Mouse (Mus musculus): ENCODE measurements at regions not wholly inside any gene's neighbourhood (a gene's known extent, or its start where the extent isn't known, plus 50 kb on each side); places are given as distances from the start of the nearest gene placed in this dataset.

DNA sequence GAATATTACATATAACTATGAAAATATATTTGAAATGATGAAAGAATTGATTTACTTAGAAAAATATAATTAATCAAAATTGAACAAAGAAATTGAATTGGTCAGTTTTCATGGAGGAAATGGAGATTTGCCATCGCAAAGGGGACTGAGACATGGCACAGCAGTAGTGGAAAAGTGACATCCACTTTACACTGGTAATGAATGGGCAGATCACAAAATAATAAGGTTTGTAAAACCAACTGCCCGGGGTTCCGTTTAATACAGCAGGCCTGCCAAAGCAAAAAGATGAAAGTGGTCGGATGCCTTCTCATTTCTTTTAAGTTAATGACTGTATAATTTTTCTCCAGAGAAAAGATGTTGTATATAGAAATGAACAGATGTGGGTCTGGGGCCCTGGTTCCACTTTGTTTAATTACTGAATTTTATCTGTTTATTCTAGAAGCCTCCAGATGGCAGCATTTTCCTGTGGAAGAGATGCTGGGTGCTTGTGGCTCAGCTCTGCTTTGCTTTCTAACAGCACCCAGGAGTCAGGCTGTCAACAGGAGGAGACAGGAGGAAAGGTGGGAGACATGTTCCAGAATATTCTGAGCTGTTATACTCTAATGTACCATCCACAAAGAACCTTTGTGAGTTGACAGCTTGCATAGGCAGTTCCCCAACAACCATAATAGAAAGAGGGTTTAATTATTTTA, 75.6 kb upstream of the Fbxl17 start:
- peak; percentile 31 for DNase-seq (ENCODE audit: low read depth)

DNA sequence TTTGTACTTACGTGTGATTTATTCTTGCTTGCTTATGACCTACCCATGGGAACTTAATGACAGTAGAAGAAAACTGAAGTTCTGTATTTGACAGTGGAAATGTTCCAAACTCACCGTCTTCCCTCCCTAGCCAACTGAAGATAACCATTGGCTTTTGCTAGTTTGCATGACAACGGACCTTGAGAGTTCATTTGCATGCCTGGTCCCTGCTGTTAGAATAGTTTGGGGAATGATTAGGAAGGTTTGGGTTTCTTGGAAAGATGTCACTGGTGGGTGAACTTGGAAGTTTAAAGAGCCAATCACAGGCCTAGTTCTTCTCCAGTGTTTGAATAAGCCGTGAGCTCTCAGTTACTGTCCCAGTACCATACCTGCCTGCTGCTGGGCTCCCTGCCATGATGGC, 83.1 kb upstream of the Fbxl17 start:
- DNase-seq (ENCODE audit: low read depth), result no peak

DNA sequence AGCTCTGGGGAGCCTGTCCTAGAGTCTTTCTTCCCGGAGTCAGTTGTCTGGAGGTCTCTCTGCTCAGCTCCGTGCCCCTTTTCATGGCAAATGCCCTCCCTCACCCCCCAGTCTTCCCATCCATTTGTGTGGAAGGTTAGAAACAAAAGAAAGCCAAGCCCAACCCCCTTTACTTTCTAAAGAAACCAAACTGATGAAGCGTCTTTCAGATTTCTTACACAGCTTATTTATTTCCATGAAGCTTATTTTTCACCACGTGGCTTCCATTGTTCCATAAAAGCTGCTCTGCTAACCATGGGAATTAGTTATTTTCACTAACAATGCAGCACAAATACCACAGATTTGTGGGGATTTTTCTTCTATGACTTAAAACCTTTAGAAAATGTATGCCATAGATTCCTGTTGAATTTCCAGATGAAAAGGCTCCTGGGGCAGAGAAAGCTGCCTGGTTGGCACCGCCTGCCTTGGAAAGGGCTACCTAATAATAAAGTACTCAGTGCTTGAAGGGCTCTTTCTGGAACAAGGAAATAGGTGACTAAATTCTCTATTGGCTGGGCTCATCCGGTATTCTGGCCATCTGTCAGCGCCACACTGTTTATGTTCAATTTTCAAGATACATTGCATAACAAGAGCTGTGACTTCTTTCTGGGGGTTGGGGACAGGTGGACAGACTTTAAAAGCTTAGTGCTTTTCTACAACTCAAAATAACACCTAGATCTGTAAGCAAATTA, 107.4 kb upstream of the Fbxl17 start:
- DNase-seq (ENCODE audit: low read depth), result no peak

DNA sequence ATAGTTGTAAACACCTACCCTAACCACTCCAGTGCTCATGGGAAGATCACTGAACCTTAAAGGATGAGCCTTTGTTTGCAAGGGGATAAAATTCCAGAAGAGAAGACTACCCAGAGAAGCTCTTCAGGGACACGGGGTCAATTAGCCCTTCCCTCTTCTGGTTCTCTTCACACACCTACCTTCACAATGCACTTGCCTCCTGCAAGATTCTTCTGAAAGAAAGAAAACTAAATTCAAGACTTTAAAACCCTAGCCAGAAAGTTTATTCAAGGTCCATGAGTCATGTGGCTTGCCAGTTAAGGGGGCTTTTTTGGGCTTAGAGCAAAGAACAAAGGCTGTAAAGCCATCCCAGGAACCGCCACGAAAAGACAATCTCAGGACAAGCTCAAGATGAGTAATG, 122.9 kb upstream of the Fbxl17 start:
- no peak for DNase-seq (ENCODE audit: low read depth)

DNA sequence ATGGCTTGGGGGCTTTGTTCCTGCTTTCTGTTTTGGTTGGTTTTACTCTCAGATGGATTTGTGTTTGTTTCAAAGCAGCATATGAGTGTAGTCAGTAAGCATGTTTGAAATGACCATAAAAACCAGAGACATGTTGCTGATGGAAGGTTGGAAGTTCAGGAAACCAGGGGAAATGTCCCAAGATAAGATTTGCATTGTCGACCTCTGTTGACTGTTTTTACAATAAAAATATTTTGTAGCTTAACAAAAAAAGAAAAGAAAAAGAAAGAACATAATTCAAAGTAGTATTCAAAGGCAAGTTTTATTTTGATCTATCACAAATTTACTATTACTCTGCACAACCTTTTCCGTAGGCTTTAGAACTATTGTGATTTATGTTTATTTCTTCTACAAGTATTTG, 137.8 kb upstream of the Fbxl17 start:
- DNase-seq (ENCODE audit: low read depth), result no peak

DNA sequence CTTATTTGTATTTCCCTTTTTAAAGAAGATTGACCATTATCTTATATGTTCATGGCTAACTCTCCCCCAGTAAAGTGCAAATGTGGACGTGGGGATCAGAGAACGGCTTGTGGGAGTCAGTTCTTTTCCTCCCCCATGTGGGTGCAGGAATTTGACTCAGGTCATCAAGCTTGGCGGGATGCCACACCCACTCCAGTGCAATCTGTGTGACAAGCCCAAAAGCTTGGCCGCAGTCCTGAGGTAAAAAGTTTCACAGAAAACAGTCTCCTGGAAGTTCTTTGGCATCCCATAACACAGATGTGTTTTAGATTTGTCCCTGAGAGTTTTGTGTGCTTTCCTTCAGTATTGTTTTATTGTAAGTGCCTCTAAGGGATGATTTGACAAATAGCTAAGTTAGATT, 144.6 kb upstream of the Fbxl17 start:
- DNase-seq (ENCODE audit: low read depth), result no peak

DNA sequence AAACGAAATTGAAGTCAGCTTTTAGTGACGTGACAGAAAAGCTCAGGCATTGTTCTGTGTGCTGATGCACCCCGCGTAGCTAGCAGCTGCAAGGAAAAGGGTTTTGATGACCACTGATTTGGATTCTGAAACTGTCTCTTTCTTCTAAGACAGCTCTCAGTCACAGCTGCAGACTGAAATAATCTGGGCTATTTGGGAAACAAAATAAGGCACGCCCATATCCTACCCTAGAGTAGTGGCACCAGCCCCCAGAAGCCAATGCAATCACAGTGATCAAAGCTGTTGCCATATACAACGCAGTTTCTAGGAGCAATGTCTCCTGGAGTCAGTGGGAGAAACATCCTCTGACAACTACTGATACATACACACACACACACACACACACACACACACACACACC, 157.9 kb upstream of the Fbxl17 start:
- DNase-seq (ENCODE audit: low read depth), result no peak

DNA sequence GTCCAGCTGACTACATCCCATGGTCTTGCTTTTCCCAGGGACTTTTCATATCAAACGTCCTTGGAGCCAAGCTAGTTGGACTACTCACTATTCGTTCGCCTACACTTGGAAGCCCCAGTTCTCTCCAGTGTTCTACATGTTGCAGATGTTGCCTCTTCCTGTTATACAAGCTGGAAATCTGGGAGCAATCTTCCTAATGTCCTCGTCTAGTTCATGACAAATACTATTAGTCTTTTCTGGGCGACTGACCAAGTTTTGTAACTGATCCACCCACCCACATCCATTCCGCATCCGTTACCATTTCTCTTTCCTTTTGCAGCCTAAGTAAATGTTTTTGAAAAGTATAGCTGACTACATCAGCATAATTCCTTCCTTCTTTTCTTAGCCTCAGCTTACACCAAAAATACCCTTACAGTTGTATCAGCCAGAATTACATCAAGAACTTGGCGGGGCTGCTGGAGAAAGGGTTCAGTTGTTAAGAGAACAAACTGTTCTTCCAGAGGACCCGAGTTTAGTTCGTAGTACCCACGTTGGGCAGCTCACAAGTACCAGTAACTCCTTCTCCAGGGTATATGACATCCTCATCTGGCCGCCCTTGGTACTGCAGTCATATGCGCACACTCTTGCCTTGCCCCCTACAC, 161.1 kb upstream of the Fbxl17 start:
- DNase-seq (ENCODE audit: low read depth), result peak; percentile 93

DNA sequence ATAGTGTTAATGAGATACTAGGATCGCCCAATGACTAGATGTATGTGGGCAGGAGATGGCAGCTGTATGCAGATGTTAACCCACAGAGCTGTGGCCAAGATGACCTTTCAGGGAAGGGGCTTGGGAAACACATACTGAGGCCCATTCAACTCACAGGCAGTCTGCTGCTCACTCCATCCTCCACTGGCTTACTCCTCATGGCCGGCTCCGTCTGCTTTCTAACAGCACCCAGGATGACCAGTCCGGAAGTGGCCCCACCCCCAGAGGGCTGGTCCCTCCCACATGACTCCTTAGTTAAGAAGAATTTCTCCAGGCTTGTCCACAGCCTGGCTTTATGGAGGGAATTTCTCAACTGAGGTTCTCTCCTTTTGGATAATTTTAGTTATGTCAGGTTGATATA, 161.8 kb upstream of the Fbxl17 start:
- DNase-seq (ENCODE audit: low read depth), result no peak

DNA sequence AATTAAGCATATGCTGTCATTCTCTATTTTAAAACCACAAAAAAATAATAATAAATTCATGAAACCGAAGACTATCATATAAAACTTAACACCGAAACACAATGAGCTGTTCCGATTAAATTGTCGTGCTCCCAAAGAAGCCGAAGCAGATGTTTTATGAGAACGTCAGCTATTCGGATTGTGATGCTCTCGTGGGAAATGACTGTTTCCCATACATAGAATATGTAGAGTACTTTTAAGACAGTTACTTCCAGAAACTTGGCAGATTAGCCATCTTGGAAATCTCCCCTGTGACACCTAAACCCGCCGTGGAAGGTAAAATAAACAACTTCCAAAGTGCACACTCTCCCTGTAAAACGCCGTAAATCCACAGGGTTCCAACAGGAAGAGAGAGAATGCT, 162.4 kb upstream of the Fbxl17 start:
- no peak for DNase-seq (ENCODE audit: low read depth)

DNA sequence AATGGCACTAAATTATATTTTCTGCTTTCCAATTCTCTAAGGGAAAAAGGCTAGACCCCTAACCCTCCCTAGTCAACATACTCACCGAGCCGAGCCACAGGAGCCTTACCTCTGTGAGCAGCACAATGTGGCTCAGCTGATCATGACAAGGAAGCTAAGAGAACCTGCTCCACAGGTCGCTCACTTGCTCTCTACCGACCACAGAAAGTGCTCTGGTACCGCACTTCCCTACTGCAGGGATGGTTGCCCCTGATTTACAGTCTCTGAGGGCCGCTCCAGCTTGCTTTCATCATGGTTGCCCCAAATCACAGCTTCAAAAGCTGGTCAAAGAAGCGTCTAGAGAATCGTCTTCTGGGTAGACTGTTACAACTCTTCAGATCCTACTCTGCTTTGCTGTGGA, 177.0 kb upstream of the Fbxl17 start:
- no peak for DNase-seq (ENCODE audit: low read depth)

DNA sequence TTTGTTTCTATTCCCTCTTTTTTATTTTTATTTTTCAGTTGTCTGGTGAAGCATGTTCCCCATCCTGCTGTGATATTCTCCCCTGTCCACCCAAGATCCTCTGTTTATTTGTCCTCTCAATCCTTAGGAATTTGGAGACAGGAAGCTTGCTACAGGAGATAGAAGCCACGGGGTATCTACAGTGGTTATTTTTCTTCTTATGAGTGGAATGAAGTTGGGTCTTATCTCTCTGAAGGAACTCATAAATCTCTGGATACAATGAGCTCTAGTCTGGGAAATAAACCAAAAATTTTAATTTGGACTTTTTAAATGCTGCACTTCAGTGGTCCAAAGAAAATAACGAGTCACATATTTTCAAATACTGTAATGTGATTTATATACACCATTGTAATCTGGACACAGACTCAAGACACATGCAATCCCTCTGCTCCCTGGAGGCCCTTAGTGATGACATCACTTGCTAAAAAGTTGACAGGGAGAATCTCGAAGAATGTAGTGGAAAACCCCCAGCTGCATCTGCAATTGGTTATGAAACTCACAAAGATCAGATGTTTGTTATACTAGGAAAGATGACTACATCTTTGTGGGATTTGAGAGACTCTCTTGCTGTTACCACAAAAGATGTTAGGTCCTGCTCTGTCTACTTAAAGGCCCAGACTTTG, 178.3 kb upstream of the Fbxl17 start:
- DNase-seq (ENCODE audit: low read depth), result peak; percentile 90

DNA sequence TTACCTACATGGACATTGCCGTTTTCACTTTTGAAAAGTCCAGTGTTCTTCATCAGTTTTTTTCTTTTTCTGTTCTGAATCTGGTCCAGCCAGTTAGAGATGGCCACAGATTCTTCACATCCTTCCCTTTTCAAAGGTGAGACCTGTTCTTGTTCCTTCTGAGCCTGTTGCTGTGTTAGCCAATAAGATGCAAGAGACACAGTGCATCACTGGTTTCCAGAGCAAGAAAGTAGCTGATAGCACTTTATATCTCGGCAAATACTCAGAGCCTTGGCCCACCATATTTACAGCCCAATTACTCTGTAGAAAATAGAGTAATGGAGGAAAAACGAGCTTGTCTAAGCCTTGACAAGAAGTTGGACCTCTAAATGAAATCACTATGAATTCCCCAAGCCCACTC, 180.7 kb upstream of the Fbxl17 start:
- DNase-seq (ENCODE audit: low read depth), result no peak

DNA sequence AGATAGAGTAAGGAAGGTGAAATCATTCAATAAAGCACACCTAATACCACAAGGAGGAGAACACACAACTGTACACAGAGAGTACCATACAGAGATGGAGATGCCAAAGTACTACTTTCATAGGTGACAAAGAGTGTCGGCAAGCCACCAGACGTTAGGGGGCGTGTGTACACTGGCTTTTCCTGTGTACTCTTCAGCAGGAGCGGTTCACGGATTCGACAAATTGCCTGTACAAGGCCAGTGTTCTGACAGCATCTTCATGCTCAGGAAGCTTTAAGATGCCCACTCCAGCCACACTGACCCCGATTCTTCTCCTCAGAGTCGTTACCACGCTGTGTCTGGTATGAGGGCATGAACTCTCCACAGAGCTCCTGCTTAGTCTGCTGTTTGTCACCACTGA, 179.5 kb upstream of the Fer start:
- no peak for DNase-seq (ENCODE audit: low read depth)

DNA sequence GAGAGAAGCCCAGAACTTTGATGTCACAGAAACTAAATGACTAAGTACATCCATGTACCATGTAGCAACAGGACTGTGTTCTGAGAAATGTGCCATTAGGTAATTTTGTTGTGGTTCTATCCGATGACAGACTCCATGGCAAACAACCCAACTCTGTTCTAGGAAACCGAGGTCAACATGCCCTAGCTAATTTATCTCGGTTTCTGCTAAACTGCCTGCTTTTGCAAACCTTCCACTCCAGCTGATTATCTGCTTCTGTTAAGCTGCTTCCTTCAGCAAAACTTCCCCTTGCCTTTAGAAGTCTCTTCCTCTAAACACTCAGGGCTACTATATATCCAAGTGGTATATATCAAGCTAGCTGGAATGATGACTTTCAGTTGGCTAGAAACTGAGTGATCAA, 178.8 kb upstream of the Fer start:
- DNase-seq (ENCODE audit: low read depth), result no peak

DNA sequence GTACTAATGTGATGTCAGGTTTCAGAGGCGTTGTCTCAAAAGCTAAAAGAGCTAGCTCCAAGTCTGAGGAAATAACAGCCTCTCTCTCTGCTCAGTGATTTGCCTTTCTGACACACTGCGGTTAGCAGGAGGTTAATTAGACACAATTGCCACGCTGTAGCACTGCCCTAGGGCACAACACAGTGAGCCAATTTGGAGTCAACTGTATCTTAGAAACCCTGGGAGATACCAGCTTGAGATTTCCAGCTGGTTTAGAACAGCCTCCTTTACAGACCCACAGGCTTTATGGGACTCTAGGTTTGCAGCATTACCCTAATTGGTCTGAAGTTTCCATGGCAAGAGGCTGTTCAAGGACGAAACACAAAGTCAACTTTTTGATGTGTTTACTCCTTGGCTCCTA, 176.9 kb upstream of the Fer start:
- DNase-seq (ENCODE audit: low read depth), result no peak

DNA sequence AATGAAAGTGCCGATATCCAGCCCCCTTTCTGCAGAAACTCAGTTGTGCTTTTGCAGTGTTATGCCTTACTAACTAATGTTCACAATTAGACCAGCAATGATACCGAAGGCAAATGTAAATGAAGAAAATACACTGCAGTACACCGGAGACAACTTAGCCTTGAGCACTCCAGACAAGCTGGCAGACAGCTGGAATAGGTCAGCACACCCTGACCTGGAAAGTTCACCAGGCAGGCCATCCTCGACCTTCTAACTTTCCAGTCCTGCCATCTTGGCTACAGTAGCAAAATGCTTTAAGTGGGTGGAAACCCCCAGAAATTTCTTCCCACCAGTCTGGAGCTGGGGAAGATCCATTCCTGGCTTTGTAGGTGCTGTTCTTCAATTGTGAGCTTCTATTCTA, 176.5 kb upstream of the Fer start:
- no peak for DNase-seq (ENCODE audit: low read depth)

DNA sequence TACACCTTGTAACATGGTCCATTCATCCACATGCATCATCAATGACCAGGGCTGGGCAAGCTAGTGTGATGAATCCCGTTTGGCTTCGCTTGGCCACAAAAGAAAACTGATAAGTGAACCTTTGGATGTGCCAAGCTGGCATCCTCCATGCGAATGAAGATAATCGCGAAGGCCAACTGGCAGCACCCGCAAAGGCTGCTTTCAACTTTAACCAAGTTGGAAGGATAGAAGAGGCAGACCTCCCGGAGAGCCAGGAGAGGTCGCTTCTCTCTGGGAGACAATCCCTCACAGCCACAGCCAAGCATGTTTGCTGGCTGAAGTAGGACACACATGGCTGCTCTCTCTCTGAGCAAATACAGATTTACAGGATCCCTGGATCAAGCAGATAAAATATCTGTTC, 173.6 kb upstream of the Fer start:
- no peak for DNase-seq (ENCODE audit: low read depth)

DNA sequence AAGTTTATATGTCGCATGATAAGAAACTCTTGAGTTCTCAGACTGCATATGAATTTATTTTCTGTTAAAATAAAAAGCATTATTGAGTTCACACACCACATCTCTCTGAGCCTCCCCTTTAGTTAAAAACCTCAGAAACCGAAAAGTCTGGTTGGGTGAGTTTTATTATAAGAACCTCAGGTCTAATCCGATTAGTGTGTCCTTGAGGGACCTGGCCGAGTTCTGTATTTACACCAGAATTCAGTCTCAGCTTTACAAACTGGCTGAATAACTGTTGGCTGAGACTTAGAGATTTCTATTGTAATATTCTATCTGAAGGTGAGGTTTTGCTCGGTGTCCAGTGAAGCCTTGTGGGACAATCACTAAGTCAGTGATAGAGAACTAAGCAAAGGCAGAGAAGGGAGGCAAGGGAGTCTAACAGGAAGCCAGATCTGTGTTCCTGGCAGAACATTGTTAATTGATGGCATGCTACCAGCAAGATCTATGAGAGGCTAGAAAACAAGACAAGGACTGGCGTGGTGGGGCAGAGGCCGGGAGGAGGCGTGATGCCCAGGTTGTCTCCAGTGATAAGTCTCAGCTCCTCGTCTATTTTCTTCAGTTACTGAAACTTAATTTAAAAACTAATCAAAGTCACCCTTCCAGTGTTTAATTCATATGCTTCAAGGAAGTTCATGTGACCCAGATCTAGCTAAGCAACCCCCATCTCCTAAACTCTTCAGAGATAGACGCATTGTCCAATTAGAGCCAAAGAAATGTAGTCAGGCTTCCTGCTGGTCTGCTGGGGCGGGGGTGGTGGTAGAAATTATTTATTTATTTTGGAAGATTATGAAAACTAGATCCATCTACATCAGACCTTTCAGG, 171.8 kb upstream of the Fer start:
- DNase-seq (ENCODE audit: low read depth), result no peak

DNA sequence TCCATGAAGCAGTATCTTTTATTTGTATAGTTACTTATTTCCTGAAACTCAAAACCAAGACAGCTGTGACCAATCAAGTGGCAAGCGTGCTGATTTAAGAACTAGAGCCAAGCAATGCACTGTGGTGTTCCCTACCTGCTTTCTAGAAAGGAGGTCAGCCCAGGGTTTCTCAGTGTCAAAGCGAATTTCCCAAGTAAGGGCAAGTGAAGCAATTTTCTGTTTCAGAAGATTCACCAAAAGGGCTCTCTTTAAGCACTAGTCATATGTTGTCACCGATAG, 171.2 kb upstream of the Fer start:
- no peak for DNase-seq (ENCODE audit: low read depth)

DNA sequence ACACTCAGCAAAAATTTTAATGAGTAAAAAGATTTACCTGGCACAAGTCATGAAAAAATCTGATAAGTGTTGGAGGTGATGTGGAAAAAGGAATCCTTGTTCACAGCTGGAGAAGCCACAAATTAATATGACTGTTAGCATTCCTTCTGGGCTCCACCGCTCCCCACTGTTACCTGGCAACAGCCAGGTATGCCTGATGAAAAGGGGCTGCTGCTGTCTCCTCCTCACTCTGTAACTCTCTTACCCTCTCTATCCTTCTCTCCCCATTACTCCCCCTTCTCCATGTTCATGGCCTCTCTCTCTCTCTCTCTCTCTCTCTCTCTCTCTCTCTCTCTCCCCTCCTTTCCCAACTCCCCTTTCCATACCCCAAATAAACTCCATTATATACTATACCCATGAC, 169.6 kb upstream of the Fer start:
- DNase-seq (ENCODE audit: low read depth), result no peak

DNA sequence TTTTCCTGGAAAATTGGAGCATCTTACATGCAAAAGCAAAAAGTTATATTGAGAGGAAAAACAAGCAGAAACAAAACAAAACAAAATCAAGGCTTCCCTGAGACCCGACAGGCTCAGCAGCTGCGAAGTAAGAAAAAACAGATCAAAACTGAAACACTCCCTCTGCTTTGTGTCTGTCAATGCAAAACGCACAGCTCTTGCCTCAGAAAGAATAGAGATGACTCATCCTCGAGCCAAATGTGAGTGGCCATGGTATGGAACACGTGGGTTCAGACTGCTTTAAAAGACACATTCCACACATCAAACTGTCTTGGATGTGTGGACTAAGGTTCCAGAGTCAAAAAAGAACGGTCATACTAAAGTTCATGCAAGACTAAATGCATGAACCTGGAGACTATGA, 163.3 kb upstream of the Fer start:
- DNase-seq (ENCODE audit: low read depth), result no peak

Data from fibroblast of lung, adult 2 months (primary cell).